Mouse (Mus musculus) telencephalon, adult 2 months (tissue): ENCODE results near the gene Fam102a.

ENCODE experiments used
- DNase-seq: peaks from one replicate; pipeline ENCODE4 v3.0.0-alpha.2; 2011; ENCODE audit warnings: low read depth, low spot score

Gene Fam102a

GRCm38 (mm10) chr2:32608141-32608777 is 73.1 kb downstream of the Fam102a start:
- no peak for DNase-seq

- no peak for DNase-seq
These were observed 73.8 kb downstream of the Fam102a start for GRCm38 (mm10) chr2:32608778-32609435.

GRCm38 (mm10) chr2:32610610-32611229 is 75.6 kb downstream of the Fam102a start:
- DNase-seq, result no peak

GRCm38 (mm10) chr2:32612274-32612673 is 77.1 kb downstream of the Fam102a start:
- DNase-seq, result no peak

GRCm38 (mm10) chr2:32617109-32617508 is 82.0 kb downstream of the Fam102a start:
- no peak for DNase-seq

- DNase-seq, result no peak
These were observed 82.5 kb downstream of the Fam102a start for GRCm38 (mm10) chr2:32617601-32618000.

GRCm38 (mm10) chr2:32618051-32618450 is 82.9 kb downstream of the Fam102a start:
- no peak for DNase-seq
